Mouse (Mus musculus): ENCODE measurements around the gene Stk35. TPM values are rescaled to one million over a fixed set of nuclear protein-coding genes. Genes with fewer than 3 reads are reported as not detected.

Stk35 gene
- total RNA-seq (2014; rRNA removed) = 10.8 and 14.8 TPM in 2 replicates
- 3.6 and 4.4 TPM in 2 replicates for polyA plus RNA-seq (2015; fragmentation: Nextera tagmentation; extraction: Ambion mirVana)

- DNase-seq = peak; percentile 91
- peak; percentile 88 for ATAC-seq
- Histone ChIP-seq H3K4me3 (ENCODE audit: low read depth, low read length) (peak within 1 kb of the TSS; percentile 99), H3K4me1 (ENCODE audit: insufficient read depth) (peaks cover 19% of the 10 kb centered on the region), H3K9ac (peak within 1 kb of the TSS; percentile 92), H3K27me3 (ENCODE audit: insufficient read depth, low read length) (no peaks in the 10 kb centered on the region), H3K36me3 (ENCODE audit: insufficient read depth) (no peaks in the 10 kb centered on the region), H3K9me3 (ENCODE audit: low read length) (no peaks in the 10 kb centered on the region), H3K27ac (ENCODE audit: low read depth, low read length) (peak within 1 kb of the TSS; percentile 96), H3K4me2 (ENCODE audit: low read depth) (peak within 1 kb of the TSS; percentile 70)
- peak; percentile 46 for TF ChIP-seq CTCF (IDR thresholded peaks at IDR 0.05; ENCODE audit: low read depth)
- 1% methylated on average over 60 of the region's 63 CpGs for WGBS
Measured at GRCm38 (mm10) chr2:129800271-129800903, at the start of gene Stk35. Gene Stk35 (plus strand): TSS chr2:129800517.

DNA sequence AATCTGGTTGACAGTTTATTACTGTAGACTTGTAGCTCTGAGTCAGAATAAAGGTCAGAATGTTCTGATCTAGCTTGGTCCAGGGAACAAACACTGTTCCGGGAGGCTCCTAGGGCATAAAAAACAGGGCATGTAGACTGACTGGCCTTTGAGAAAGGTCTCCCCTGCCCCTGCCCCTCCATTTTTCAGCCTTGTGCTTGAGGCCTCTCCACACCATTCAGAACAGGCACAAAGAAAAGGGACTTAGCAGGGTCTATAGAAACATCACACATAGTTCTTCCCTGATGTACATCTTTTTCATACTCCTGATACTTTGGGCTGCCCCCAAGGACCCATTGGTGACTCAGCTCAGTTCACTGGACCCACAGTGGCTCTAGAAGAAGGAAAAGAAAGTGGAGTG, 18.3 kb upstream of the Stk35 start:
- TF ChIP-seq CTCF (IDR thresholded peaks at IDR 0.05; ENCODE audit: low read depth) = no peak
- 83% methylated on average over 1 of the region's 1 CpGs for WGBS

GRCm38 (mm10) chr2:129796501-129796900, 3.8 kb upstream of the Stk35 start:
- TF ChIP-seq CTCF (IDR thresholded peaks at IDR 0.05; ENCODE audit: low read depth) = no peak
- Histone ChIP-seq H3K4me1 (ENCODE audit: insufficient read depth) (peaks cover 5% of the 10 kb centered on the region; the same call in 1 of the 2 replicates), H3K9me3 (ENCODE audit: low read length) (no peaks in the 10 kb centered on the region), H3K27ac (ENCODE audit: low read depth, low read length) (no peak overlapping the region), H3K4me3 (ENCODE audit: low read depth, low read length) (no peak overlapping the region), H3K4me2 (ENCODE audit: low read depth) (no peak overlapping the region), H3K27me3 (ENCODE audit: insufficient read depth, low read length) (no peaks in the 10 kb centered on the region), H3K36me3 (ENCODE audit: insufficient read depth) (no peaks in the 10 kb centered on the region), H3K9ac (no peak overlapping the region)
- 93% methylated on average over 2 of the region's 2 CpGs for WGBS
- ATAC-seq (no peak), DNase-seq (no peak)

More for the DNA sequence above, 18.3 kb upstream of the Stk35 start:
- Histone ChIP-seq H3K9me3 (ENCODE audit: low read length) (no peaks in the 10 kb centered on the region), H3K9ac (no peak overlapping the region), H3K4me2 (ENCODE audit: low read depth) (no peak overlapping the region), H3K27me3 (ENCODE audit: insufficient read depth, low read length) (no peaks in the 10 kb centered on the region), H3K36me3 (ENCODE audit: insufficient read depth) (no peaks in the 10 kb centered on the region), H3K4me3 (ENCODE audit: low read depth, low read length) (no peak overlapping the region), H3K27ac (ENCODE audit: low read depth, low read length) (no peak overlapping the region), H3K4me1 (ENCODE audit: insufficient read depth) (no peaks in the 10 kb centered on the region)
- ATAC-seq = no peak
- DNase-seq = no peak

GRCm38 (mm10) chr2:129797709-129798108, 2.6 kb upstream of the Stk35 start:
- Histone ChIP-seq H3K27ac (ENCODE audit: low read depth, low read length) (no peak overlapping the region), H3K9ac (no peak overlapping the region), H3K4me1 (ENCODE audit: insufficient read depth) (peaks cover 10% of the 10 kb centered on the region; the same call in 1 of the 2 replicates), H3K4me2 (ENCODE audit: low read depth) (no peak overlapping the region), H3K36me3 (ENCODE audit: insufficient read depth) (no peaks in the 10 kb centered on the region), H3K9me3 (ENCODE audit: low read length) (no peaks in the 10 kb centered on the region), H3K4me3 (ENCODE audit: low read depth, low read length) (no peak overlapping the region), H3K27me3 (ENCODE audit: insufficient read depth, low read length) (no peaks in the 10 kb centered on the region)
- no peak for TF ChIP-seq CTCF (IDR thresholded peaks at IDR 0.05; ENCODE audit: low read depth)
- 26% methylated on average over 1 of the region's 3 CpGs for WGBS
- ATAC-seq (no peak), DNase-seq (no peak)

DNA sequence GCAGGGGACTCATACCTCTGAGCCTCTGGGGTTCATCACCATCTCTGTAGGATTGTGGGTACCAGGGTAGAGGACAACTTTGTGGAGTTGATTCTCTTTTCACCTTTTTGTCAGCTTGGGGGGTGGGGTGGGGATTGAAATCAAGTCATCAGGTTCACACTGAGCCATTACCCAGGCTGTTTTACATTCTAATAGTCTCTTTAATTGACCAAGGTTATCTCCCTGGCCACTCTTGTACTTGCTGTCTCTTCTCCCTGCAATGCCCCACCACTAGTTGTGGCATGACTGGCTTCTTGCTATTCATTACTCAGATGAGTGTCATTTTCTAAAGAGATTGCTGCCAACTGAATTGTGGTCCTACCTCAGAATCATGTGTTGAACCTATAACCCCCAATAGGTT, 1.9 kb upstream of the Stk35 start:
- no peaks in the 10 kb centered on the region for H3K36me3 ChIP-seq (ENCODE audit: insufficient read depth)
- no peak overlapping the region for H3K4me2 ChIP-seq (ENCODE audit: low read depth)
- DNase-seq (no peak), ATAC-seq (no peak)
- no peaks in the 10 kb centered on the region for H3K27me3 ChIP-seq (ENCODE audit: insufficient read depth, low read length)
- no peaks in the 10 kb centered on the region for H3K9me3 ChIP-seq (ENCODE audit: low read length)
- H3K4me3 ChIP-seq (ENCODE audit: low read depth, low read length) = no peak overlapping the region
- no peak overlapping the region for H3K9ac ChIP-seq
- peaks cover 17% of the 10 kb centered on the region for H3K4me1 ChIP-seq (ENCODE audit: insufficient read depth)
- TF ChIP-seq CTCF (IDR thresholded peaks at IDR 0.05; ENCODE audit: low read depth) = no peak
- H3K27ac ChIP-seq (ENCODE audit: low read depth, low read length) = no peak overlapping the region

GRCm38 (mm10) chr2:129800904-129801230, 550 bp downstream of the Stk35 start:
- whole genome bisulfite sequencing = 2% methylated on average over 32 of the region's 32 CpGs
- DNase-seq = no peak
- Histone ChIP-seq H3K9ac (peak overlapping the region; percentile 92), H3K27me3 (ENCODE audit: insufficient read depth, low read length) (no peaks in the 10 kb centered on the region), H3K4me2 (ENCODE audit: low read depth) (peak overlapping the region; percentile 70), H3K36me3 (ENCODE audit: insufficient read depth) (no peaks in the 10 kb centered on the region; the same call in 1 of the 2 replicates), H3K4me1 (ENCODE audit: insufficient read depth) (peaks cover 19% of the 10 kb centered on the region), H3K4me3 (ENCODE audit: low read depth, low read length) (peak overlapping the region; percentile 99), H3K27ac (ENCODE audit: low read depth, low read length) (peak overlapping the region; percentile 96), H3K9me3 (ENCODE audit: low read length) (no peaks in the 10 kb centered on the region)
- TF ChIP-seq CTCF (IDR thresholded peaks at IDR 0.05; ENCODE audit: low read depth) = no peak
- no peak for ATAC-seq

GRCm38 (mm10) chr2:129801231-129802029, 1.1 kb downstream of the Stk35 start:
- Histone ChIP-seq H3K4me1 (ENCODE audit: insufficient read depth) (peaks cover 19% of the 10 kb centered on the region), H3K9me3 (ENCODE audit: low read length) (no peaks in the 10 kb centered on the region), H3K27ac (ENCODE audit: low read depth, low read length) (peak overlapping the region; percentile 96), H3K36me3 (ENCODE audit: insufficient read depth) (no peaks in the 10 kb centered on the region; the same call in 1 of the 2 replicates), H3K4me3 (ENCODE audit: low read depth, low read length) (peak overlapping the region; percentile 99), H3K4me2 (ENCODE audit: low read depth) (peak overlapping the region; percentile 70), H3K27me3 (ENCODE audit: insufficient read depth, low read length) (no peaks in the 10 kb centered on the region), H3K9ac (peak overlapping the region; percentile 92)
- TF ChIP-seq CTCF (IDR thresholded peaks at IDR 0.05; ENCODE audit: low read depth) = no peak
- WGBS = 1% methylated on average over 73 of the region's 73 CpGs
- DNase-seq (peak; percentile 94), ATAC-seq (peak; percentile 85)

Measured in forebrain, postnatal 0 days (tissue).